Mouse (Mus musculus) neural tube, embryonic 11.5 days (tissue): Measurements from ENCODE around the gene Rgs1. TPM values are rescaled to one million over a fixed set of nuclear protein-coding genes. Genes with fewer than 3 reads are reported as not detected.

Experiments used
- ATAC-seq: fragments of 200-750 bp; cut with Nextera tagmentation; 2 replicates; pipeline ENCODE4 v1.8.0; 2017; ENCODE audit warnings: moderate number of reproducible peaks, mild to moderate bottlenecking, moderate TSS enrichment, moderate library complexity; ENCODE audit not compliant: insufficient read depth, low FRiP score, low TSS enrichment
- DNase-seq: peaks from one replicate; pipeline ENCODE4 v3.0.0-alpha.2; 2015; ENCODE audit warnings: low spot score
- H3K27ac ChIP-seq: fragments of 300-500 bp; sonication (generic); 2 replicates; pipeline ENCODE4 v1.5.1; 2014; ENCODE audit warnings: low read depth, mild to moderate bottlenecking, low read length
- H3K27me3 ChIP-seq: fragments of 300-500 bp; sonication (generic); 2 replicates; pipeline ENCODE4 v1.6.1; 2014; ENCODE audit warnings: mild to moderate bottlenecking, low read length, mixed read lengths; ENCODE audit not compliant: control insufficient read depth, insufficient read depth
- H3K36me3 ChIP-seq: fragments of 300-500 bp; sonication (generic); 2 replicates; pipeline ENCODE4 v1.6.1; 2014; ENCODE audit warnings: mild to moderate bottlenecking, low read length, moderate library complexity, mixed read lengths; ENCODE audit not compliant: control insufficient read depth, insufficient read depth
- H3K4me1 ChIP-seq: fragments of 300-500 bp; sonication (generic); 2 replicates; pipeline ENCODE4 v1.6.1; 2014; ENCODE audit warnings: low read length, mixed read lengths; ENCODE audit not compliant: control insufficient read depth, insufficient read depth
- H3K4me2 ChIP-seq: fragments of 300-500 bp; sonication (generic); 2 replicates; pipeline ENCODE4 v1.6.1; 2014; ENCODE audit warnings: low read depth, mild to moderate bottlenecking, moderate library complexity
- H3K4me3 ChIP-seq: fragments of 300-500 bp; sonication (generic); 2 replicates; pipeline ENCODE4 v1.5.1; 2014; ENCODE audit warnings: low read depth, low read length
- H3K9ac ChIP-seq: fragments of 300-500 bp; sonication (generic); 2 replicates; pipeline ENCODE4 v1.6.1; 2014; ENCODE audit warnings: mild to moderate bottlenecking, low read length
- H3K9me3 ChIP-seq: fragments of 300-500 bp; sonication (generic); 2 replicates; pipeline ENCODE4 v1.6.1; 2016; ENCODE audit warnings: low read length; ENCODE audit not compliant: control insufficient read depth
- WGBS: fragments of 180-500 bp; shearing (Covaris S2); extraction: QIAGEN DNeasy Blood & Tissue Kit; methylation state at CpG from one replicate; pipeline ENCODE4 v1.1.7; 2014; 5-methylcytosine and 5-hydroxymethylcytosine counted together
- polyA plus RNA-seq: library from polyadenylated mRNA; unstranded; fragments of >200 nt; fragmentation: Nextera tagmentation; extraction: Ambion mirVana; gene quantifications from 2 replicates; pipeline ENCODE4 v1.2.1, GENCODE M21; 2014

Rgs1 gene
- polyA plus RNA-seq: not detected in 2 replicates

GRCm38 (mm10) chr1:144248923-144249322 lies at the start of gene Rgs1:
Rgs1 (minus strand) TSS chr1:144249242.
- no peak for DNase-seq
- Histone ChIP-seq H3K4me2 (no peak within 1 kb of the TSS), H3K27ac (no peak within 1 kb of the TSS), H3K4me1 (no peaks in the 10 kb centered on the region), H3K9ac (no peak within 1 kb of the TSS), H3K4me3 (no peak within 1 kb of the TSS), H3K27me3 (no peaks in the 10 kb centered on the region), H3K36me3 (no peaks in the 10 kb centered on the region), H3K9me3 (no peaks in the 10 kb centered on the region)
- WGBS: 82% methylated on average over 9 of the region's 9 CpGs
- ATAC-seq: no peak

GRCm38 (mm10) chr1:144283020-144284014 lies 34.3 kb upstream of the Rgs1 start:
- no peaks in the 10 kb centered on the region for H3K9me3 ChIP-seq
- H3K36me3 ChIP-seq: no peaks in the 10 kb centered on the region
- H3K4me2 ChIP-seq: no peak overlapping the region
- H3K9ac ChIP-seq: no peak overlapping the region
- no peaks in the 10 kb centered on the region for H3K4me1 ChIP-seq
- DNase-seq (no peak), ATAC-seq (no peak)
- H3K27me3 ChIP-seq: no peaks in the 10 kb centered on the region
- H3K27ac ChIP-seq: no peak overlapping the region
- 90% methylated on average over 3 of the region's 3 CpGs for WGBS
- no peak overlapping the region for H3K4me3 ChIP-seq

GRCm38 (mm10) chr1:144280056-144280455 lies 31.0 kb upstream of the Rgs1 start:
- H3K27me3 ChIP-seq: no peaks in the 10 kb centered on the region
- 80% methylated on average over 4 of the region's 4 CpGs for WGBS
- H3K4me2 ChIP-seq: no peak overlapping the region
- H3K4me3 ChIP-seq: no peak overlapping the region
- DNase-seq (no peak), ATAC-seq (no peak)
- H3K4me1 ChIP-seq: no peaks in the 10 kb centered on the region
- no peak overlapping the region for H3K9ac ChIP-seq
- H3K36me3 ChIP-seq: no peaks in the 10 kb centered on the region
- no peak overlapping the region for H3K27ac ChIP-seq
- H3K9me3 ChIP-seq: no peaks in the 10 kb centered on the region

GRCm38 (mm10) chr1:144272991-144273390 lies 23.9 kb upstream of the Rgs1 start:
- Histone ChIP-seq H3K4me1 (no peaks in the 10 kb centered on the region), H3K27me3 (no peaks in the 10 kb centered on the region), H3K9ac (no peak overlapping the region), H3K27ac (no peak overlapping the region), H3K4me3 (no peak overlapping the region), H3K4me2 (no peak overlapping the region), H3K36me3 (no peaks in the 10 kb centered on the region), H3K9me3 (no peaks in the 10 kb centered on the region)
- WGBS: 83% methylated on average over 2 of the region's 2 CpGs
- DNase-seq (no peak), ATAC-seq (no peak)

- Histone ChIP-seq H3K36me3 (no peaks in the 10 kb centered on the region), H3K27me3 (no peaks in the 10 kb centered on the region), H3K27ac (no peak overlapping the region), H3K4me3 (no peak overlapping the region), H3K9ac (no peak overlapping the region), H3K4me2 (no peak overlapping the region), H3K4me1 (no peaks in the 10 kb centered on the region), H3K9me3 (no peaks in the 10 kb centered on the region)
- WGBS: 89% methylated on average over 2 of the region's 2 CpGs
- ATAC-seq (no peak), DNase-seq (no peak)
These were observed 20.1 kb upstream of the Rgs1 start for GRCm38 (mm10) chr1:144269112-144269511.

- WGBS: 74% methylated on average over 3 of the region's 3 CpGs
- no peak overlapping the region for H3K4me3 ChIP-seq
These were observed 18.7 kb upstream of the Rgs1 start for GRCm38 (mm10) chr1:144267471-144268470.

GRCm38 (mm10) chr1:144264000-144264399 lies 15.0 kb upstream of the Rgs1 start:
- no peak overlapping the region for H3K9ac ChIP-seq
- no peaks in the 10 kb centered on the region for H3K9me3 ChIP-seq
- no peaks in the 10 kb centered on the region for H3K36me3 ChIP-seq
- H3K27me3 ChIP-seq: no peaks in the 10 kb centered on the region
- no peak for DNase-seq
- H3K4me3 ChIP-seq: no peak overlapping the region
- H3K27ac ChIP-seq: no peak overlapping the region
- no peaks in the 10 kb centered on the region for H3K4me1 ChIP-seq
- ATAC-seq: no peak
- 90% methylated on average over 3 of the region's 3 CpGs for WGBS
- no peak overlapping the region for H3K4me2 ChIP-seq

More at GRCm38 (mm10) chr1:144267471-144268470, 18.7 kb upstream of the Rgs1 start:
- Histone ChIP-seq H3K9ac (no peak overlapping the region), H3K27ac (no peak overlapping the region), H3K36me3 (no peaks in the 10 kb centered on the region), H3K4me1 (no peaks in the 10 kb centered on the region), H3K9me3 (no peaks in the 10 kb centered on the region), H3K27me3 (no peaks in the 10 kb centered on the region), H3K4me2 (no peak overlapping the region)
- ATAC-seq (no peak), DNase-seq (no peak)

- Histone ChIP-seq H3K4me3 (no peak overlapping the region), H3K9ac (no peak overlapping the region), H3K9me3 (no peaks in the 10 kb centered on the region), H3K36me3 (no peaks in the 10 kb centered on the region), H3K27ac (no peak overlapping the region), H3K27me3 (no peaks in the 10 kb centered on the region), H3K4me1 (no peaks in the 10 kb centered on the region), H3K4me2 (no peak overlapping the region)
- no peak for DNase-seq
- ATAC-seq: no peak
These were observed 13.0 kb upstream of the Rgs1 start for GRCm38 (mm10) chr1:144262008-144262407.
